Mouse (Mus musculus) CH12.LX (cell line): ENCODE results near the gene Rab37.

Experiments
- CTCF ChIP-seq, 2 experiments: IDR thresholded peaks in 1 of 2; conservative IDR thresholded peaks in 1 of 2; 2 replicates each; pipeline ENCODE4 v1.5.1; 2011 to 2012; ENCODE audit warnings: low read depth in 2 of 2, low read length in 2 of 2, improper control_type of control experiment in 1 of 2, inconsistent platforms in 1 of 2, mild to moderate bottlenecking in 1 of 2, moderate library complexity in 1 of 2
- EP300 ChIP-seq: IDR thresholded peaks from 2 replicates; pipeline ENCODE4 v1.6.1; 2011; ENCODE audit warnings: low read length, improper control_type of control experiment
- MAX ChIP-seq: IDR thresholded peaks from 2 replicates; pipeline ENCODE4 v1.6.1; 2011; ENCODE audit warnings: low read length, improper control_type of control experiment
- MEF2A ChIP-seq: IDR thresholded peaks from 2 replicates; pipeline ENCODE4 v1.6.1; 2014; ENCODE audit warnings: low read depth, mild to moderate bottlenecking, inconsistent platforms, low read length, improper control_type of control experiment, borderline replicate concordance
- MXI1 ChIP-seq: IDR thresholded peaks from 2 replicates; pipeline ENCODE4 v1.6.1; 2011; ENCODE audit warnings: mild to moderate bottlenecking, low read depth, low read length, improper control_type of control experiment
- MYC ChIP-seq: IDR thresholded peaks from 2 replicates; pipeline ENCODE4 v1.6.1; 2011; ENCODE audit warnings: low read depth, mild to moderate bottlenecking, improper control_type of control experiment, low read length
- POLR2A ChIP-seq: IDR thresholded peaks from 2 replicates; pipeline ENCODE4 v1.6.1; 2011; ENCODE audit warnings: low read depth, mild to moderate bottlenecking, improper control_type of control experiment, low read length
- SMC3 ChIP-seq: IDR thresholded peaks from 2 replicates; pipeline ENCODE4 v1.6.1; 2011; ENCODE audit warnings: low read depth, low read length, improper control_type of control experiment
- TBP ChIP-seq: conservative IDR thresholded peaks from 2 replicates; pipeline ENCODE4 v1.6.1; 2011; ENCODE audit warnings: low read depth, low read length, improper control_type of control experiment
- USF1 ChIP-seq: IDR thresholded peaks from 2 replicates; pipeline ENCODE4 v1.6.1; 2014; ENCODE audit warnings: low read depth, mild to moderate bottlenecking, inconsistent platforms, low read length, improper control_type of control experiment
- ZMIZ1 ChIP-seq: IDR thresholded peaks from 2 replicates; pipeline ENCODE4 v1.6.1; 2012; ENCODE audit warnings: low read depth, mild to moderate bottlenecking, inconsistent platforms, low read length, improper control_type of control experiment
- ZNF384 ChIP-seq: IDR thresholded peaks from 2 replicates; pipeline ENCODE4 v1.6.1; 2012; ENCODE audit warnings: low read depth, low read length, improper control_type of control experiment, inconsistent platforms

GRCm38 (mm10) chr11:115178766-115179165 is 87.5 kb downstream of the Rab37 start:
- TF ChIP-seq MEF2A (no peak), MXI1 (no peak), CTCF (conservative IDR thresholded peaks at IDR 0.05 in 1 of 2, IDR thresholded peaks at IDR 0.05 in 1 of 2; ENCODE audit: low read depth in 2 of 2, low read length in 2 of 2) (no peak), MYC (no peak), USF1 (no peak), TBP (no peak), SMC3 (no peak), EP300 (no peak), POLR2A (no peak), ZMIZ1 (no peak), MAX (no peak), ZNF384 (no peak)
